Mouse (Mus musculus) cerebral cortex, adult 2 months (tissue): Measurements from ENCODE around the gene Zfp869.

Experiments
- WGBS: fragments of 180-500 bp; shearing (Covaris S2); methylation state at CpG from one replicate; pipeline ENCODE4 v1.1.7; 2018; 5-methylcytosine and 5-hydroxymethylcytosine counted together

Gene Zfp869

DNA sequence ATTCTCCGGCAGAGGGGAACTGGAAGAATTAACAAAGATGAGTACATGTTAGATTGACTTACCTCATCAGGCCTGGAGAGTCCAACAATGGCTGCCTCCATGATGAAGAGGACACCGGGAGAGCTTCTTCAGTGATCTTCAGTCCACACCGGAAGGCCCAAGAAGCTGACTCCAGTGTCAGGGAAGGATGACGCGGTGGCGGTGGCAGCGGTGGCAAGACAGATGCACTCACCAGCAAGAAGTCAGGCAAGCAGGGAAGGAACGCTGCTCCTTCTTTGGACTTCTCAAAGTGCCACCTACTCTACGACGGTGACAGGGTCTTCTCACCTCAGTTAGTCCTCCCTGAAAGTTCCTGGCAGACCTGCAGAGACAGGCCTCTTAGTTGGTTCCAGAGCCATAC, at the start of gene Zfp869:
TSS of gene Zfp869 (minus strand) at position 101 of the 400 bp plus-strand sequence.
- 95% methylated on average over 10 of the region's 10 CpGs for WGBS

DNA sequence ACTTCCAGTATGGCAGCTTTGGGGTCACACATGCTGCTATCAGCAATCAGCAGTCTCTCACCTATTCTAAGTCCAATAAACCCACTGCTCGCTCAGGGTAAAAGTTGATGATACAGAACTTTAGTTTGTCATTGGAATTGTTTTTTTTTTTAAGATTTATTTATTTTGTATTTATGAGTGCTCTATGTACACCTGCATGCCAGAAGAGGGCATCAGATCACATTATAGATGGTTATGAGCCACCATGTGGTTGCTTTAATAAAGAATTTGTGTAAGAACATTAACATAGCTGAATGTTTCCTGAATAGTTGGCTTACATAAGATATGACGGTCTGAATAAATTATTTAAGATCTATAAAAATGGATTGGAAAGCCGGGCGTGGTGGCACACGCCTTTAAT, 47.8 kb upstream of the Zfp869 start:
- 76% methylated on average over 5 of the region's 5 CpGs for WGBS

DNA sequence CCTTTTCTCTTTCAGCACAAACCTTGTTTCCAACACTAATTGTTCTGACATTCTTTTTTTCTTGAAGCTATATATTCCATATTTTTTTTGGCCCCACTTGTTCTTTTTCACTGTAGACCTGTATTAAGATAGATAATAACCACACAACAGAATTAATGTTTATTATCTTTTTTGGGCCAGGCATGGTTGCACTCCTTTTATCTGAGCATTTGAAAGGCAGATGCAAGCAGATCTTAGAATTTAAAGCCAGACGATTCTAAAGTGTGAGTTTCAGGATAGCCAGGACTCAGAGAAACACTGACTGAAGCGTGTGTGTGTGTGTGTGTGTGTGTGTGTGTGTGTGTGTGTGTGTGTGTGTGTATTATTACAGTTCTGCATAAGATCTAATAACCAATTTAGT, 41.9 kb upstream of the Zfp869 start:
- 80% methylated on average over 2 of the region's 2 CpGs for WGBS

DNA sequence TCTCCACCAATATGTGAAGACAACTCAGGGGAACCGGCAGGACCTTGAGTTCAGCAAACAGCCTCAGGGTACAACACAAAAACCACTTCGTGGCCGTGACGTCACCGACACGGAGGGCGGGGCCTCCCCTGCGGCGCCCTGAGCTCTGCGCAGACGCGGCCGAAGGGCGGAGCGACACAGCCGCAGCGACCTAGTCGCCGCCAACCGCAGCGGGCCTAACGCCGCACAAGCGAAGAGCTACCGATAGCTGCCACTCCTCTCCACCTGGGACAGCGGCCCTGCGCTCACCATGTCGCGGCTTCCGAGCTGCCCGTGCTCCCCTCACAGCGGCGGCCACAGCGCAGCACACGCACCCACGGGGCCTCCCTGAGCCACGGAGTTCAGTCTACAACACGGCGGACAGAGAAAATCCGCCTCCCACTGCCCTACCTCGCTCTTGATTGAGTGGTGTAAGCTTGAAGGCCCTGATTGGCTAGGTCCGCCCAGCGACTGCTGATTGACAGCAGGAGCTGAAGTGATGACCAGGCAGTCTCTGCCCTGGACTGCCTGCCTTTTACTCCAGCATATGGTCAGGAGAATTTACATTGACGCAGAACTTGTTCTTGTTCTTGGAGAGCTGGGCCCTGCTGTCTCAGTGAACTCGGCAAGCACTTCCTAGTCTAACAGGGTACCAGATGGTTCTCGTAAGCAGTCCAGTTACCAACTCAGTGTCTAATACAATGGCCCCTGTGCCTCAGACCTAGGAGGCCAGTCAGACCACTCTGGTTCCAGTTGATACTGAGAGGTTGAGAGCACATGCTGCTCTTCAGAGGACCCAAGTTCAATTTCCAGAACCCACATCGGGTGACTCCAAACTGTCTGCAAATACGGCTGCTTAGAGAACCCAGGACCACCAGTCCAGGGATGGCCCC, 39.3 kb upstream of the Zfp869 start, which contains the start of gene Zfp963:
TSS of gene Zfp963 (minus strand) at position 427 of the 911 bp plus-strand sequence.
- WGBS, result 3% methylated on average over 48 of the region's 48 CpGs

DNA sequence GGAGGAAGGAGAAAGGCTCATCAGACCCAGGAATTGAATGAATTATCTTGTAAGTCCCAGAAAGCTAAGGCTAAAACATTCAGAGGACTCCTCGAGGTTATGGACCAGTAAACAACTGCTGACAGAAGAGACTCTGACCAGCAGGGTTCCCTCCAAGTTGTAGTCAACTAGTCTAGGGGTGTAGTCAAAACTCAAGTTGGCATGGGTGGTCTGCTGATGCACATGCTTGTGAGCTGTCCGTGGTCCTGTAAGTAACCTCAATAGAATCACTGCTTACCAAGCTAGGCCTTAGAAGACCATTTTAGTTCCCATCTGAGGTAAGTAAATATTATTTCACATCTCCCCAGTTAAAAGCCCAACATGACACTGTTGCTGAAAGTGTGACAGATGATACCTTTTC, 30.7 kb upstream of the Zfp869 start:
- 83% methylated on average over 2 of the region's 2 CpGs for WGBS

DNA sequence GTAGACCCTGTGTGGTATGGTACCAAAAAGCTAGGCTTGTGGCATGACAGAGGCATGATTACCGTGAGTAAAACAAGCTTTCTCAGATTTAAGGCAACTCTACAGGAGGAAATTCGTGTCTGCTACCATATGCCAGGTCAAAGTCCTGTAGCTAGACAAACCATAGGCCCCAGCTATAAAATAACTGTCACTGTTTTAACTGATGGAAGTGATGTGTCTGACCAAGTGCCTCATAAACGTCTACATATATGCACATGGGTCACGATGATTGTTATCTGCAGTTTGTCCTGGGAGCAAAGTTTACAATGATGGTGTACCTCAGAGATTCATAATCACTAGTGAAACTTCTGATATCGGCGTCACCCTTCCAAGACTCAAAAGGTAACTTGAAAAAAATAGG, 30.2 kb upstream of the Zfp869 start:
- 89% methylated on average over 6 of the region's 6 CpGs for WGBS

DNA sequence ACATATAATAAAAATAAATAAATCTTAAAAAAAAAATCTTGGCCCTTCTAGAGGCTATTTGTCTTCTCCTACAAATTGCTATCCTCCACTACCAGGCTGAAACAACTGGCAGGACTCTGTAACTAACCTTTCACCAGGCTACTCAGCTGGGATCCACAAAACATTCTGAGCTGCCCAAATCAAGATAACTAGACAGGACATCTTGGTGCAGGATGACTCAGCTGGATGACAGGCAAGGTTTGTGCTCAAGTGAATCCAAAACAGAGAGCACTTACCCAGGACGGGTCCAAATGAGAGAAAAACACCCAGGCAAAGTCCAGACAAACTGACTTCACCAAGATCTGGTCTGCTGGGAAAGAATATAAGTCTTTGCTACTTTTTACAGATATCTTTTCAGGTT, 25.0 kb upstream of the Zfp869 start:
- WGBS, result 87% methylated on average over 1 of the region's 1 CpGs

DNA sequence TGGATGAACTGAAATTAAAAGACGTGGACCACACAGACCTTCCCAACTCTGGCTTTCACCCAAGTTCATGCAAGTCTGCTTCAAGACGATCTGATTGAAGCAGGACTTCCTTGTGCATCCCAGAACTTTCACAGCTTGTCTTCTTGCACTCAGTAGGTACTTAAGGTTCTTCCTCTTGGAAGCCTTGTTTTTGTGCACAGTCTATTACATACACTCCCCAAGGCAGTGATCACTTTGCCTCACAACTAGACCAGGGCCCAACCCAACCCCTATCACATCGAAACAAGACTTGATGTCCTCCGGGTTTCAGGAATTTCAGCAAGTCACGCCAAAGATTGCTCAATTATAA, 6.7 kb upstream of the Zfp869 start:
- WGBS, result 42% methylated on average over 5 of the region's 5 CpGs

DNA sequence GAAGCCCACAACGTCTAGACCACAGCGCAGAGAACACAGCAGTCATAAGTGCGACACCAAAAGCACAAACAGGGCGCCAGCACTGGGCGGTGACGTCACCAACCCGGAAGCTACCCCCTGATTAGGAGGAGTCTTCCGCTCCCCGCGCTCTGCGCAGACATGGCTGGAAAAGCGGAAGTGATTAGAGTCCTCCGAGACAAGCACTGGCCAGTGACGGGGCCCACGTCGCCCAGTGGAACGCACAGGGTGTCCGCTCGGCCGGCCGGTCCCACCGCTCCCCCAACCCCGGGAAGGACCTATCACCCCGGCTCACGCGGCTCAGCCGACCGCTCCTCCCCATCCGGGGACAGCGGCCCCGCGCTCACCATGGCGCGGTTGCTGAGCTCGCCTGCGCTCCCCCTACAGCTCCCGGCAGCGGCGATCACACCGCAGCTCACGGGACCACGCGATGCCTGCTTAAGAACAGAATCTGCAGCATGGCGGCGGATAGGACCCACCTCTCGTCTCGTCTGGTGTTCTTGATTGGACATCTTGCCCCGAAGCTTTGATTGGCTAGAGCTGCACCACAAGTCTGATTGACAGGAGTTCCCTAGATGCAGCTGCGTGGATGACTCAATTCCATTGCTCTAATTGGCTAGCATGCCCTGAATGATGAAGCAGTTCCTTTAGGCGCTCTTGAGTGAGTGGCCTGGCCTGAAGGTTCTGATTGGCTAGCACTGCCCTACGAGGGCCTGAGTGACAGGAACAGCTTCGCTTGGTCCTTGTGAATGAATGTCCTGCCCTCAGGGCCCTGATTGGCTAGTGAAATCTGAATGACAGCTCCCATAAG, 6.1 kb upstream of the Zfp869 start:
- WGBS, result under 1% methylated on average over 52 of the region's 52 CpGs

DNA sequence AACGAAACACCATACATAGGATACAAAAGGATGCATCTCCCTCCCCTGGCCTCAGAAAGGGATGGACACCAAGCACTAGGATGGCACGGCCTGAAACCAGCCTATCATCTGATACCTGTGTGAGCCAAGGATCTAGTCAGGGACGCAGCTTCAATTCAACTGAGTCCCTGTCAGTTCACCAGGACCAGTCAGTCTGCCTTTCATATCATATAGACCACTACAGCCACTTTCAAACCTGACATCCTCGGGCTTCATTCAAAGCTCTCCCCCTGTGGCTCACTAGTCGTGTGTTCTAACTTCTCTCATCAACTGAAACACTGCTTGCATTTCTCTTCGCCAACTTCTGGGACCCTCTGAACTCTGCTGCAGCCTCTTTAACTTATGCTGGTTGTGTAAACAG, 4.8 kb upstream of the Zfp869 start:
- WGBS, result 68% methylated on average over 6 of the region's 6 CpGs

DNA sequence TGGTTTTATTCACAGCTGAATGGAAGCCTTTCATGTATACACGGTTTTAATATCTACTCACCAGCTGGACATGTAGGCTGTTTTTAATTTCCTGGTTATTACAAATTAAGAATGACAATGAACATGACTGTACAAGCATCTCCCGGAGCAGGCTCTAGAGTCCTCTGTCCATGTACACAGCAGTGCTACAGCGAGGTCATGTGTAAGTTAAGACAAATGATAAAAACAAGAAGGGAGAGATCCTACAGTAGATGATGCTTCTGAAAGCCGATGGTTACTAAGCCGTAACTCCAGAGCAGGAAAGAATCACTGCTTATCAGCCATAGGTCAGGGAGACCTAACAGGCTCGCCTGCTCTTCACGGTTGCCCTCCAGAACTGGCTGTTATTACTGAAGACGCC, 3.0 kb upstream of the Zfp869 start:
- WGBS, result 75% methylated on average over 8 of the region's 8 CpGs

DNA sequence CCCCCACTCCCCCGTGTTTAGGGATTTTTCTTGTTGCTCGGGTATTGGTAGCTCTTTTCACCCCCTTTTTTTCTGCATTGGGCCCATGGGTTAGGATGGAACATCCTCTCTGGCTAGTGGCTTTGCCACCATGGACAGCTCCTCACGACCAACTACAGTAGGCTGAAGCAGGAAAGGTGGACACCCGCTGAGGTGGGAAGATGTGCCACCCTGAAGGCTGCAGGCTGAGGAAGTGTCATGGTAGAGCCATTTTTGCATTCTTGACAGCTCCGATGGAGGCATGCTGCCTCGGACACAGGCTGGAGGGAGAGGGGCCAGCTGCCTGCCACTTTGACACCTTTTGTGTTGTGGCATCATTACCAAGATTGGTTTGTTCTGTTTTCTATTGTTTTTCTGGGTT, 8.7 kb downstream of the Zfp869 start:
- WGBS, result 70% methylated on average over 6 of the region's 6 CpGs

DNA sequence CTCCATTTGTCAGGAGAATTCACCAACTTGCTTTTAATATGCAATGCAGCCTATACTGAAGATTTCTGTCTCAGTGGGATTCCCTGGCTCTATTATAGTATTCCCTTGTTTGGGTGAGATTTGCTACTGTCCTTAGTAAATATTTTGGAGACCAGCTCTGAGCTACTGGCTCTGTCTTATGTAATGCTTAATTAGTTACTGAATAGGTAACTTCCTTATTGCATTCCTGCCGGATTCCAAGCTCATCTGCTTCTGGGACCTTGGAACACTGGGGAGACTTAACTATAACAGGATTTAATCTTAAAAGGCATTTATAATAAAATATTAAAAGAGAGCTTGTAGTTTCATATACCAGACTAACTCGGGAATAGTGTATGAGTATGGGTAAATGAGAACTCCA, 45.5 kb downstream of the Zfp869 start:
- WGBS, result 82% methylated on average over 2 of the region's 2 CpGs
